7 mouse cellular contexts compared by ENCODE assay signal in the genomic region with DNA sequence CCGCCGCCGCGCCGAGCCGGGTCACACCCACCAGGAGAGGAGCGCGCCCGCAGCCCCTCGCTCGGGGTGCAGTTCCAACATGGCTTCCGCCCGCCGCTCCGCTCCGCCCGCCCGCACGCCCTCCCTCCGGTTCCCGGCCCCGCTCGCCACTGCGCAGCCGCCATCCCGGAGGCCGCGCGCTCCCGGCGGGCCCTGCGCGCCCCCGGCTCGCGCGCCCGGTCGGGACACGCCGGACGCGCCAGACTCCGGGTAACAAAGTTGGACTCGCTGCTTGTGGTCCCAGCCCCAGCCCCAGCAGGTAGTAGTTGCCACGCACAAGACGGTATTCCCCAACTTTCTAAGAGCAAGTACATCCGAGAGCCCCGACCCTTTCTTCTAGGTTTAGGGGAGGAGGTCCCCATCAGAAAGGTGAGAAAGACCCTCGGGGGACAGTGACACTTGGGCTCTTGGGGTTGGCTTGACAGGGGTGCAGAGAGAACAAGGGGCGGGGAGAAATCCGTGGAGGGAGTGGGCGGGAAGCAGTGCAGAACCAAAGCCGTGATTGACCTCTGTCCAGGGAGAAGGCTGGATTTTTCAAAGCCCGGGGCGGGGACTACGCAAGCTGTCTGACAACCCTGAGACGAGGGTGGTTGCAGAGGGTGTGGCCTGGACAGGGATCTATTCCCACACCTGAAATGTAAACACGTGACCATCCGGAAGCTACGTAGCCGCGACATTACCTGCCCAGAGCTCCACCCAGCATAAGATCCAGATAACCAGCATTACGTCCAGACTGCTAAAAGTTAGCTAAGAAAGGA. TPM values are rescaled to one million over a fixed set of nuclear protein-coding genes. Genes with fewer than 3 reads are reported as not detected.
A peak's percentile ranks its signal among the peaks of the same experiment; 100 is the strongest.
DNase-seq lines count a peak whose midpoint lies in the region; ATAC-seq lines count a peak whose summit lies in the region.

Gene Map4k3, minus strand, starts transcription at position 424 of the 797 bp plus-strand sequence.

- WGBS in limb, embryonic 11.5 days = under 1% methylated on average over 42 of the region's 64 CpGs
- 1% methylated on average over 53 of the region's 64 CpGs for WGBS in midbrain, embryonic 13.5 days

- H3K4me1 ChIP-seq in limb, embryonic 11.5 days (ENCODE audit: control insufficient read depth, insufficient read depth, low read length) = peaks cover 7% of the 10 kb centered on the region
- peaks cover 39% of the 10 kb centered on the region for H3K4me1 ChIP-seq in midbrain, embryonic 13.5 days (replicated peaks)

- no peaks in the 10 kb centered on the region for H3K27me3 ChIP-seq in limb, embryonic 11.5 days (ENCODE audit: control insufficient read depth, insufficient read depth, low read length)
- H3K27me3 ChIP-seq in midbrain, embryonic 13.5 days = no peaks in the 10 kb centered on the region

- DNase-seq in adrenal gland, adult 18-20 months (ENCODE audit: low spot score in 2 of 2) = peak; percentile 83 to 86
- DNase-seq in embryo, embryonic 11.5 days (ENCODE audit: low read depth, low spot score) = peak; percentile 52
- peak; percentile 98 for DNase-seq in kidney, adult 11 months
- DNase-seq in limb, embryonic 11.5 days (ENCODE audit: low spot score) = peak; percentile 88
- peak; percentile 17 for DNase-seq in spleen, adult 12 weeks (ENCODE audit: low spot score)

- ATAC-seq in granulocyte monocyte progenitor cell, adult 5-6 weeks (replicated peaks; ENCODE audit: poor library complexity, severe bottlenecking) = peak; percentile 72
- ATAC-seq in limb, embryonic 11.5 days (ENCODE audit: insufficient number of reproducible peaks, low FRiP score, low TSS enrichment, low read depth) = peak; percentile 91
- peak; percentile 95 for ATAC-seq in midbrain, embryonic 13.5 days

- peak within 1 kb of the TSS; percentile 54 for H3K4me2 ChIP-seq in limb, embryonic 11.5 days (ENCODE audit: low read depth, severe bottlenecking)
- H3K4me2 ChIP-seq in midbrain, embryonic 13.5 days (replicated peaks) = peak within 1 kb of the TSS; percentile 72

- H3K27ac ChIP-seq in limb, embryonic 11.5 days (replicated peaks; ENCODE audit: low read depth, low read length) = peak within 1 kb of the TSS; percentile 96
- peak within 1 kb of the TSS; percentile 95 for H3K27ac ChIP-seq in midbrain, embryonic 13.5 days

- no peaks in the 10 kb centered on the region for H3K36me3 ChIP-seq in limb, embryonic 11.5 days (ENCODE audit: control insufficient read depth, insufficient read depth, low read length)
- H3K36me3 ChIP-seq in midbrain, embryonic 13.5 days = no peaks in the 10 kb centered on the region

- H3K9me3 ChIP-seq in limb, embryonic 11.5 days (ENCODE audit: control insufficient read depth, low read length) = no peaks in the 10 kb centered on the region
- no peaks in the 10 kb centered on the region for H3K9me3 ChIP-seq in midbrain, embryonic 13.5 days

- H3K4me3 ChIP-seq in limb, embryonic 11.5 days (ENCODE audit: low read depth, low read length) = peak within 1 kb of the TSS; percentile 93
- H3K4me3 ChIP-seq in midbrain, embryonic 13.5 days (replicated peaks) = peak within 1 kb of the TSS; percentile 97

- H3K9ac ChIP-seq in limb, embryonic 11.5 days (ENCODE audit: low read length) = peak within 1 kb of the TSS; percentile 97
- peak within 1 kb of the TSS; percentile 96 for H3K9ac ChIP-seq in midbrain, embryonic 13.5 days (replicated peaks)

RNA-seq across cellular contexts. Expression of gene Map4k3, which starts in this region (rescaled TPM):
- 10 to 100 TPM; 37.5 to 40.7 TPM for total RNA-seq in adrenal gland, adult 18-20 months (2021)
- 8.6 and 24.6 TPM in 2 replicates for total RNA-seq in granulocyte monocyte progenitor cell, adult 5-6 weeks (2014; fragmentation: Nextera tagmentation)
- total RNA-seq in granulocyte monocyte progenitor cell, adult 5-6 weeks (2017) = 4.0 and 6.1 TPM in 2 replicates
- polyA plus RNA-seq in limb, embryonic 11.5 days (2014; fragmentation: Nextera tagmentation; extraction: Ambion mirVana) = 33.7 and 36.1 TPM in 2 replicates
- 22.6 and 23.5 TPM in 2 replicates for polyA plus RNA-seq in midbrain, embryonic 13.5 days (2015; fragmentation: Nextera tagmentation; extraction: Ambion mirVana)

Comparison
In these comparisons a context has a peak if more than half of its experiments do, and no peak if none do; other contexts are left out.
1. Peak in every context shown above with its lines: DNase-seq, ATAC-seq, H3K4me3 ChIP-seq and H3K27ac ChIP-seq.
2. DNase-seq: peak in every context shown above with its lines; median percentile 98 in kidney, adult 11 months; 88 in limb, embryonic 11.5 days; 84 in adrenal gland, adult 18-20 months; 52 in embryo, embryonic 11.5 days; 17 in spleen, adult 12 weeks.